Mouse (Mus musculus): ENCODE measurements around the gene Aifm3. TPM values are rescaled to one million over a fixed set of nuclear protein-coding genes. Genes with fewer than 3 reads are reported as not detected.

The Aifm3 gene
- polyA plus RNA-seq, 1 experiment, result 4.6 TPM

- no peaks in the 10 kb centered on the region for H3K27me3 ChIP-seq (ENCODE audit: control insufficient read depth, insufficient read depth, low read length)
- H3K4me3 ChIP-seq (ENCODE audit: control insufficient read depth, low read depth, low read length), result no peak overlapping the region
- peaks cover 3% of the 10 kb centered on the region for H3K36me3 ChIP-seq (ENCODE audit: control insufficient read depth, insufficient read depth, low read length)
- no peak overlapping the region for H3K27ac ChIP-seq (ENCODE audit: control insufficient read depth, insufficient read depth, low read depth, low read length)
- no peaks in the 10 kb centered on the region for H3K4me1 ChIP-seq (ENCODE audit: control insufficient read depth, insufficient read depth, low read length)
- TF ChIP-seq CTCF (IDR thresholded peaks at IDR 0.05; ENCODE audit: control insufficient read depth, insufficient read depth, insufficient replicate concordance, low read depth, low read length) (no peak), POLR2A (IDR thresholded peaks at IDR 0.05; ENCODE audit: control insufficient read depth, low read depth, low read length) (no peak)
These were observed 22.3 kb upstream of the Aifm3 start for GRCm38 (mm10) chr16:17466875-17467663.

DNA sequence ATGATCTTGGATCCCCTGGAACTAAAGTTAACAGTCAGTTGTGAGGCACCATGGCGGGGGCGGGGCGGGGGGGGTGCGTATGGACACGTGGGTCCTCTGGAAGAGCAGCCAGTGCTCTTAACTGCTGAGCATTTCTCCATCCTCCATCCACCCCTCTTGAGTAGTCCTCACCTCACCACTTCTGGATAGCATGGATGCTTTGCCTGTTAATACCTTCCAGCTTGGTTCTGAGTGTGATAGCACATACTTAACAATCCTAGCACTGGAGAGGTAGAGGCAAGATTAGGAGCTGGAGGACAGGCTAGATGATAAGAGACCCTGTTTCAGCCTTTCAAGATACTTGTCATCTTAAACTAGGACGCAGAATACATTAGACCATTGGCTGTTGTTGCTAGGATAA lies 16.9 kb upstream of the Aifm3 start:
- H3K27me3 ChIP-seq (ENCODE audit: control insufficient read depth, insufficient read depth, low read length), result no peaks in the 10 kb centered on the region
- TF ChIP-seq CTCF (IDR thresholded peaks at IDR 0.05; ENCODE audit: control insufficient read depth, insufficient read depth, insufficient replicate concordance, low read depth, low read length) (no peak), POLR2A (IDR thresholded peaks at IDR 0.05; ENCODE audit: control insufficient read depth, low read depth, low read length) (no peak)
- no peak overlapping the region for H3K27ac ChIP-seq (ENCODE audit: control insufficient read depth, insufficient read depth, low read depth, low read length)
- peaks cover 3% of the 10 kb centered on the region for H3K36me3 ChIP-seq (ENCODE audit: control insufficient read depth, insufficient read depth, low read length)
- no peaks in the 10 kb centered on the region for H3K4me1 ChIP-seq (ENCODE audit: control insufficient read depth, insufficient read depth, low read length)
- no peak overlapping the region for H3K4me3 ChIP-seq (ENCODE audit: control insufficient read depth, low read depth, low read length)

DNA sequence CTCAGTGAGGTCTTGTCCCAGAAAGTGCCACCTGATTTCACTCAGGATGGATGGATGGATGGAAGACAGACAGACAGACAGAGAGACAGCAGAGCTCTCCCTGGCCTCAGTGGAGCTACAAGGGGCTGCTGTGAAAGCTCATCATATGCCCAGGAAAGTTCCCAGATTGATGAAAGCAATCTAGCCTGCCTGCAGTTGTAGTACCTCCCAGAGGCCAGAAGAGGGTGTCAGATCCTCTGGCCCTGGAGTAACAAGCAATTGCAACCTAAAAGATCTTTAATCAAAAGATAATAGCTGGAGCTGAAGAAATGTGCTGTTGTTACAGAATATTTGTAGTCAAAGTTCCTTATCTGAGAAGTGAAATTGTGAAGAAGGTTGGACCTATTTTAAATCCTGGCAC lies 15.3 kb upstream of the Aifm3 start:
- TF ChIP-seq POLR2A (IDR thresholded peaks at IDR 0.05; ENCODE audit: control insufficient read depth, low read depth, low read length), result no peak
- TF ChIP-seq CTCF (IDR thresholded peaks at IDR 0.05; ENCODE audit: control insufficient read depth, insufficient read depth, insufficient replicate concordance, low read depth, low read length), result peak; percentile 35; the same call in 1 of the 2 replicates
- H3K27ac ChIP-seq (ENCODE audit: control insufficient read depth, insufficient read depth, low read depth, low read length), result no peak overlapping the region
- no peak overlapping the region for H3K4me3 ChIP-seq (ENCODE audit: control insufficient read depth, low read depth, low read length)
- peaks cover 3% of the 10 kb centered on the region for H3K36me3 ChIP-seq (ENCODE audit: control insufficient read depth, insufficient read depth, low read length)
- H3K4me1 ChIP-seq (ENCODE audit: control insufficient read depth, insufficient read depth, low read length), result no peaks in the 10 kb centered on the region
- no peaks in the 10 kb centered on the region for H3K27me3 ChIP-seq (ENCODE audit: control insufficient read depth, insufficient read depth, low read length)

GRCm38 (mm10) chr16:17474761-17475160 lies 14.7 kb upstream of the Aifm3 start:
- H3K27me3 ChIP-seq (ENCODE audit: control insufficient read depth, insufficient read depth, low read length), result no peaks in the 10 kb centered on the region
- no peaks in the 10 kb centered on the region for H3K4me1 ChIP-seq (ENCODE audit: control insufficient read depth, insufficient read depth, low read length)
- no peak overlapping the region for H3K4me3 ChIP-seq (ENCODE audit: control insufficient read depth, low read depth, low read length)
- H3K36me3 ChIP-seq (ENCODE audit: control insufficient read depth, insufficient read depth, low read length), result peaks cover 3% of the 10 kb centered on the region
- no peak overlapping the region for H3K27ac ChIP-seq (ENCODE audit: control insufficient read depth, insufficient read depth, low read depth, low read length)
- TF ChIP-seq POLR2A (IDR thresholded peaks at IDR 0.05; ENCODE audit: control insufficient read depth, low read depth, low read length) (no peak), CTCF (IDR thresholded peaks at IDR 0.05; ENCODE audit: control insufficient read depth, insufficient read depth, insufficient replicate concordance, low read depth, low read length) (no peak)

GRCm38 (mm10) chr16:17475326-17475725 lies 14.1 kb upstream of the Aifm3 start:
- Histone ChIP-seq H3K27ac (ENCODE audit: control insufficient read depth, insufficient read depth, low read depth, low read length) (no peak overlapping the region), H3K36me3 (ENCODE audit: control insufficient read depth, insufficient read depth, low read length) (peaks cover under 1% of the 10 kb centered on the region; the same call in 1 of the 2 replicates), H3K27me3 (ENCODE audit: control insufficient read depth, insufficient read depth, low read length) (no peaks in the 10 kb centered on the region), H3K4me3 (ENCODE audit: control insufficient read depth, low read depth, low read length) (no peak overlapping the region), H3K4me1 (ENCODE audit: control insufficient read depth, insufficient read depth, low read length) (no peaks in the 10 kb centered on the region)
- TF ChIP-seq POLR2A (IDR thresholded peaks at IDR 0.05; ENCODE audit: control insufficient read depth, low read depth, low read length) (no peak), CTCF (IDR thresholded peaks at IDR 0.05; ENCODE audit: control insufficient read depth, insufficient read depth, insufficient replicate concordance, low read depth, low read length) (no peak)

DNA sequence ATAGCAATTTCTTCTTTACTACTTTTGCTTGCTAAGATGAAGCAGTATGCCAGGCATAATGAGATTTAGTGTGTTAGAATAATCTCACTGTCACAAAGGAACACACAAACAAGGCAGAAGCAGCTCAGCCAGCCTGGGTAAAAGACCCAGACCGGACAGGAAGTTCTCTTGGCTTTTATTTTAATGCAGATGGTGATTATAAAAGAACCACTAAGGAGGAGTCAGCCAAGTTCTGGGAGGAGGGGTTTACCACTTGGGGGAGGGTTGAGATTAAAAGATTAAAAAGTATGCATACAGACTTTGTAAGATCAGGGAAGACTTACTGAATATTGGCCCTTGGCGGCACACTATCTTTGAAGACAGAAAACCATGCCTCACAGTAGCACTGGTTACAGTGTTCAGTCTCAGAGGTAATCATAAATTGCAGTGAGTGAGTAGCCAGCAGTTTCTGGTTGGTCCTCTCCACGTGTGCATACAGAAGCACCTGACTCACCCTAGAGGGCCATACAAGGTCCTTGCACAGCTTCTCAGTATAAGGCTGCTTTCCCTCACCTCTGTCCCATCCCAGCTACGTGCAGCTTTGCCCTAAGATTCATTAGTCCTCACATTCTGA lies 11.0 kb upstream of the Aifm3 start:
- H3K27me3 ChIP-seq (ENCODE audit: control insufficient read depth, insufficient read depth, low read length), result no peaks in the 10 kb centered on the region
- no peaks in the 10 kb centered on the region for H3K4me1 ChIP-seq (ENCODE audit: control insufficient read depth, insufficient read depth, low read length)
- no peaks in the 10 kb centered on the region for H3K36me3 ChIP-seq (ENCODE audit: control insufficient read depth, insufficient read depth, low read length)
- no peak overlapping the region for H3K27ac ChIP-seq (ENCODE audit: control insufficient read depth, insufficient read depth, low read depth, low read length)
- peak overlapping the region; percentile 57 for H3K4me3 ChIP-seq (ENCODE audit: control insufficient read depth, low read depth, low read length)
- TF ChIP-seq CTCF (IDR thresholded peaks at IDR 0.05; ENCODE audit: control insufficient read depth, insufficient read depth, insufficient replicate concordance, low read depth, low read length) (no peak), POLR2A (IDR thresholded peaks at IDR 0.05; ENCODE audit: control insufficient read depth, low read depth, low read length) (no peak)

DNA sequence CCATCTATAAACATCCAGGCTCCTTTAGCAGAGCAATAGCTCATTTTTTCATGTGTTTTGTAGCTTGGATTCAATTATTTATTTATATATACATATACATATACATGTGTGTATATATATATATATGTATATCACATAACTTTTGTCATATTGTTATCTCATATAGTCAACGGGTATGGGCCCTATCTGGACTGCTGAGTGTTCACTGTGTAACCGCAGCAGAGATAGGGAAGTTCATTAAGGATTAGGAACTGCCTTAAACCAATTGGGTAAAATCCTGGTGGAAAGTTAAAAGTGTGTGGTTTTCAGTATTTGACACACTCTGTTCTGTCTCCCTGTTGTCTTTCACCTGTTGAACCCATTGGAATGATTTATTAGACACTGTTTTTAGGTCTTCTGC lies 7.9 kb upstream of the Aifm3 start:
- H3K4me3 ChIP-seq (ENCODE audit: control insufficient read depth, low read depth, low read length), result no peak overlapping the region
- no peak for TF ChIP-seq CTCF (IDR thresholded peaks at IDR 0.05; ENCODE audit: control insufficient read depth, insufficient read depth, insufficient replicate concordance, low read depth, low read length)
- TF ChIP-seq POLR2A (IDR thresholded peaks at IDR 0.05; ENCODE audit: control insufficient read depth, low read depth, low read length), result no peak

More for the DNA sequence above, 7.9 kb upstream of the Aifm3 start:
- Histone ChIP-seq H3K36me3 (ENCODE audit: control insufficient read depth, insufficient read depth, low read length) (no peaks in the 10 kb centered on the region; the same call in none of the 2 replicates), H3K27ac (ENCODE audit: control insufficient read depth, insufficient read depth, low read depth, low read length) (no peak overlapping the region), H3K4me1 (ENCODE audit: control insufficient read depth, insufficient read depth, low read length) (no peaks in the 10 kb centered on the region), H3K27me3 (ENCODE audit: control insufficient read depth, insufficient read depth, low read length) (no peaks in the 10 kb centered on the region)
